In the genomic region with DNA sequence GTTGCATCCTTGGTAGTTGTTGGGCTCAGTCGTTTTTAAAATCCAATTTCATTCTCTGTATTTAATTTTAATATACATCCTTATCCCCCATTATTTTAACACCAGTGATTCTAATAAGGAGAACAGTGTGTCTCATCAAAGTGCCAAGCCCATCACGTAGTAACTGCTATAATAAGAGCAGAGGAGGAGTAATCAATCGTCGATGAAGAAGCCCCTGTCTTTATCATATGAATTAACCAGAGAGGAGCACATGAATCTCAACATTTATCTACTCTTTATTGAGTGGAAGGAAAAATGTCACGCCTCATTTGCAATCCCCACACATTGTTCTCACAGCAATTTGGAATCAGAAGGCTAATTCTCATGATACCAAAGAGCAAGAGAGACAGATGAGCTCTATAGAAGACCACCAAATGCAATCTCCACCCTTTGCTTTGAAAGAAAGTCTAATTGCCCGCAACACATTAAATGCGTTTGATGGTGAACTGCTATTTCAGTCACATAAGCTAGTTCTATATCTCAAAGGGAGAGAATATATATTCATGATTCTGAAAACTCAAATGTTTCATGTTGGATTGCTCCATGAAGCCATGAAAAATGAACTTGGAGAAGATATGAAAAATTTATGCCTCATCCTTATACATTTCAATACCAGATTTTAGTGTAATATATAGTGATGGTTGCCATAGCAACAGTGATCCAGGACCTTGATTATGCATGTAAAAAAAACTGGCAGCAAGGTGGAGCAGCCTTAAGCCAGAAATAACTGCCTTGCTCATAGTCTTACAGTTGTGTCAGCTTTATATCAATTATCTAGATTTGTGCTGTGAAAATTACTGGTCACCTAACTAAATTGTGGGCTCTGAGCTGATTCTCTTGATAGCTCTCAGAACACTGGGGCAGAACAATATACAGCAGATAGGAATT, we compare ENCODE assay signal across 18 mouse cellular contexts.
DNase-seq lines count a peak whose midpoint lies in the region; ATAC-seq and TF ChIP-seq lines count a peak whose summit lies in the region.
"Had no signal": no experiment of that assay in that cellular context is flagged by ENCODE, and none has a peak within 500 bp of the region (broad histone marks: within the 10 kb centered on the region; RNA-seq: fewer than 3 reads in every experiment).

No protein-coding gene starts in this region.

- H3K9me3 ChIP-seq in hindbrain, embryonic 12.5 days (replicated peaks), result no peaks in the 10 kb centered on the region
- no peaks in the 10 kb centered on the region for H3K9me3 ChIP-seq in hindbrain, embryonic 10.5 days
- no peaks in the 10 kb centered on the region for H3K9me3 ChIP-seq in forebrain, embryonic 14.5 days (replicated peaks; ENCODE audit: control insufficient read depth, low read length)
- no peaks in the 10 kb centered on the region for H3K9me3 ChIP-seq in hindbrain, postnatal 0 days (ENCODE audit: low read length)
- H3K9me3 ChIP-seq: embryonic facial prominence, embryonic 12.5 days; heart, embryonic 15.5 days; stomach, embryonic 15.5 days had no signal

- no peak overlapping the region for H3K4me3 ChIP-seq in hindbrain, embryonic 12.5 days
- H3K4me3 ChIP-seq in hindbrain, embryonic 10.5 days, result no peak overlapping the region
- H3K4me3 ChIP-seq in forebrain, embryonic 14.5 days (ENCODE audit: low read depth, low read length), result no peak overlapping the region
- H3K4me3 ChIP-seq in hindbrain, postnatal 0 days (ENCODE audit: low read length), result no peak overlapping the region
- H3K4me3 ChIP-seq: embryonic facial prominence, embryonic 12.5 days; erythroblast, embryonic 14.5 days; heart, embryonic 15.5 days; stomach, embryonic 15.5 days had no signal

- DNase-seq in hindbrain, embryonic 10.5 days (ENCODE audit: low spot score), result no peak
- DNase-seq in brain, adult 2 months (ENCODE audit: low read depth, low spot score), result peak; percentile 29
- peak; percentile 52 for DNase-seq in forebrain, embryonic 14.5 days (ENCODE audit: low spot score)
- peak; percentile 21 for DNase-seq in hindbrain, postnatal 0 days (ENCODE audit: low spot score)
- no peak for DNase-seq in kidney, adult 9 months
- DNase-seq in cerebellum, postnatal 4 days (ENCODE audit: low spot score in 2 of 2), result no peak
- DNase-seq: adrenal gland, postnatal 36 days; cerebellum, adult 2 months; gastrocnemius, postnatal 36 days; lung, postnatal 10 days; right cerebral cortex, postnatal 14 days; thymus, adult 18-20 months had no signal

- WGBS in hindbrain, embryonic 12.5 days, result 50% methylated on average over 7 of the region's 7 CpGs
- WGBS in hindbrain, embryonic 10.5 days, result 63% methylated on average over 7 of the region's 7 CpGs
- WGBS in forebrain, embryonic 14.5 days, result 66% methylated on average over 7 of the region's 7 CpGs
- 47% methylated on average over 7 of the region's 7 CpGs for WGBS in hindbrain, postnatal 0 days

- H3K9ac ChIP-seq in hindbrain, embryonic 12.5 days, result no peak overlapping the region
- no peak overlapping the region for H3K9ac ChIP-seq in forebrain, embryonic 14.5 days (ENCODE audit: low read length)
- H3K9ac ChIP-seq in hindbrain, postnatal 0 days (replicated peaks; ENCODE audit: low read length), result no peak overlapping the region
- H3K9ac ChIP-seq: embryonic facial prominence, embryonic 12.5 days; heart, embryonic 15.5 days; stomach, embryonic 15.5 days had no signal

- H3K4me1 ChIP-seq in hindbrain, embryonic 12.5 days, result no peaks in the 10 kb centered on the region
- H3K4me1 ChIP-seq in hindbrain, embryonic 10.5 days (replicated peaks), result no peaks in the 10 kb centered on the region
- H3K4me1 ChIP-seq in forebrain, embryonic 14.5 days (ENCODE audit: control insufficient read depth, insufficient read depth, low read length), result no peaks in the 10 kb centered on the region
- H3K4me1 ChIP-seq in hindbrain, postnatal 0 days (ENCODE audit: insufficient read depth, low read length), result no peaks in the 10 kb centered on the region
- H3K4me1 ChIP-seq: embryonic facial prominence, embryonic 12.5 days; heart, embryonic 15.5 days; stomach, embryonic 15.5 days had no signal

- H3K4me2 ChIP-seq in hindbrain, embryonic 12.5 days (replicated peaks), result no peak overlapping the region
- no peak overlapping the region for H3K4me2 ChIP-seq in forebrain, embryonic 14.5 days (ENCODE audit: low read length)
- H3K4me2 ChIP-seq in hindbrain, postnatal 0 days (ENCODE audit: low read depth, low read length), result no peak overlapping the region
- H3K4me2 ChIP-seq: embryonic facial prominence, embryonic 12.5 days; heart, embryonic 15.5 days; stomach, embryonic 15.5 days had no signal

- peak; percentile 56; the same call in 1 of the 2 replicates for ATAC-seq in hindbrain, embryonic 12.5 days (ENCODE audit: low FRiP score)
- ATAC-seq in forebrain, embryonic 14.5 days, result peak; percentile 70
- no peak for ATAC-seq in hindbrain, postnatal 0 days
- ATAC-seq: intestine, postnatal 0 days had no signal

- H3K36me3 ChIP-seq in hindbrain, embryonic 12.5 days, result no peaks in the 10 kb centered on the region
- H3K36me3 ChIP-seq in hindbrain, embryonic 10.5 days, result no peaks in the 10 kb centered on the region
- no peaks in the 10 kb centered on the region for H3K36me3 ChIP-seq in forebrain, embryonic 14.5 days (ENCODE audit: control insufficient read depth, insufficient read depth, low read length)
- H3K36me3 ChIP-seq in hindbrain, postnatal 0 days (ENCODE audit: insufficient read depth, low read length), result no peaks in the 10 kb centered on the region
- H3K36me3 ChIP-seq: embryonic facial prominence, embryonic 12.5 days; heart, embryonic 15.5 days; stomach, embryonic 15.5 days had no signal

- H3K27me3 ChIP-seq in hindbrain, embryonic 12.5 days, result peaks cover 5% of the 10 kb centered on the region; the same call in 1 of the 2 replicates
- peaks cover 63% of the 10 kb centered on the region for H3K27me3 ChIP-seq in hindbrain, embryonic 10.5 days (ENCODE audit: insufficient read depth, poor library complexity, severe bottlenecking)
- H3K27me3 ChIP-seq in forebrain, embryonic 14.5 days (replicated peaks; ENCODE audit: control insufficient read depth, insufficient read depth, low read length), result no peaks in the 10 kb centered on the region
- no peaks in the 10 kb centered on the region for H3K27me3 ChIP-seq in hindbrain, postnatal 0 days (ENCODE audit: insufficient read depth, low read length)
- H3K27me3 ChIP-seq: heart, embryonic 15.5 days; stomach, embryonic 15.5 days had no signal

- no peak for TF ChIP-seq CTCF in hindbrain, postnatal 0 days (IDR thresholded peaks at IDR 0.05; ENCODE audit: low read depth)

- no peak overlapping the region for H3K27ac ChIP-seq in hindbrain, embryonic 12.5 days
- H3K27ac ChIP-seq in hindbrain, embryonic 10.5 days, result no peak overlapping the region
- no peak overlapping the region for H3K27ac ChIP-seq in forebrain, embryonic 14.5 days (ENCODE audit: low read depth, low read length)
- no peak overlapping the region for H3K27ac ChIP-seq in hindbrain, postnatal 0 days
- H3K27ac ChIP-seq: embryonic facial prominence, embryonic 12.5 days; heart, embryonic 15.5 days; stomach, embryonic 15.5 days had no signal

Comparison
In these comparisons a context has a peak if more than half of its experiments do, and no peak if none do; other contexts are left out.
1. DNase-seq: peak in brain, adult 2 months (single experiment), forebrain, embryonic 14.5 days (single experiment) and hindbrain, postnatal 0 days (single experiment); none in hindbrain, embryonic 10.5 days (single experiment), kidney, adult 9 months (single experiment) and cerebellum, postnatal 4 days (0 of 2).